Mouse (Mus musculus) embryonic facial prominence, embryonic 13.5 days (tissue): ENCODE results near the gene Rad23a. TPM values are rescaled to one million over a fixed set of nuclear protein-coding genes. Genes with fewer than 3 reads are reported as not detected.

ENCODE experiments used
- ATAC-seq: fragments of 200-750 bp; cut with Nextera tagmentation; 2 replicates; pipeline ENCODE4 v1.8.0; 2017; ENCODE audit warnings: low read depth; ENCODE audit not compliant: insufficient number of reproducible peaks, insufficient read depth, low FRiP score, low TSS enrichment
- H3K27ac ChIP-seq: fragments of 300-500 bp; sonication (generic); 2 replicates; pipeline ENCODE4 v1.5.1; 2015; ENCODE audit warnings: moderate library complexity, mild to moderate bottlenecking, inconsistent platforms
- H3K27me3 ChIP-seq: fragments of 300-500 bp; sonication (generic); 2 replicates; pipeline ENCODE4 v1.6.1; 2015; ENCODE audit warnings: mild to moderate bottlenecking, inconsistent platforms
- H3K36me3 ChIP-seq: fragments of 300-500 bp; sonication (generic); 2 replicates; pipeline ENCODE4 v1.6.1; 2015; ENCODE audit warnings: mild to moderate bottlenecking, inconsistent platforms
- H3K4me1 ChIP-seq: fragments of 300-500 bp; sonication (generic); 2 replicates; pipeline ENCODE4 v1.6.1; 2015; ENCODE audit warnings: inconsistent platforms
- H3K4me2 ChIP-seq: fragments of 300-500 bp; sonication (generic); 2 replicates; pipeline ENCODE4 v1.6.1; 2015; ENCODE audit warnings: moderate library complexity, mild to moderate bottlenecking, inconsistent platforms
- H3K4me3 ChIP-seq: fragments of 300-500 bp; sonication (generic); 2 replicates; pipeline ENCODE4 v1.5.1; 2015; ENCODE audit warnings: mild to moderate bottlenecking, inconsistent platforms
- H3K9ac ChIP-seq: fragments of 300-500 bp; sonication (generic); 2 replicates; pipeline ENCODE4 v1.6.1; 2015; ENCODE audit warnings: mild to moderate bottlenecking, inconsistent platforms
- H3K9me3 ChIP-seq: fragments of 300-500 bp; sonication (generic); 2 replicates; pipeline ENCODE4 v1.6.1; 2016; ENCODE audit warnings: inconsistent platforms
- WGBS: fragments of 180-500 bp; shearing (Covaris S2); methylation state at CpG from one replicate; pipeline ENCODE4 v1.1.7; 2015; ENCODE audit warnings: mixed read lengths; 5-methylcytosine and 5-hydroxymethylcytosine counted together
- polyA plus RNA-seq: library from polyadenylated mRNA; unstranded; fragments of >200 nt; fragmentation: Nextera tagmentation; extraction: Ambion mirVana; gene quantifications from 2 replicates; pipeline ENCODE4 v1.2.1, GENCODE M21; 2015

Gene Rad23a
- polyA plus RNA-seq: 97.1 and 100 TPM in 2 replicates

DNA sequence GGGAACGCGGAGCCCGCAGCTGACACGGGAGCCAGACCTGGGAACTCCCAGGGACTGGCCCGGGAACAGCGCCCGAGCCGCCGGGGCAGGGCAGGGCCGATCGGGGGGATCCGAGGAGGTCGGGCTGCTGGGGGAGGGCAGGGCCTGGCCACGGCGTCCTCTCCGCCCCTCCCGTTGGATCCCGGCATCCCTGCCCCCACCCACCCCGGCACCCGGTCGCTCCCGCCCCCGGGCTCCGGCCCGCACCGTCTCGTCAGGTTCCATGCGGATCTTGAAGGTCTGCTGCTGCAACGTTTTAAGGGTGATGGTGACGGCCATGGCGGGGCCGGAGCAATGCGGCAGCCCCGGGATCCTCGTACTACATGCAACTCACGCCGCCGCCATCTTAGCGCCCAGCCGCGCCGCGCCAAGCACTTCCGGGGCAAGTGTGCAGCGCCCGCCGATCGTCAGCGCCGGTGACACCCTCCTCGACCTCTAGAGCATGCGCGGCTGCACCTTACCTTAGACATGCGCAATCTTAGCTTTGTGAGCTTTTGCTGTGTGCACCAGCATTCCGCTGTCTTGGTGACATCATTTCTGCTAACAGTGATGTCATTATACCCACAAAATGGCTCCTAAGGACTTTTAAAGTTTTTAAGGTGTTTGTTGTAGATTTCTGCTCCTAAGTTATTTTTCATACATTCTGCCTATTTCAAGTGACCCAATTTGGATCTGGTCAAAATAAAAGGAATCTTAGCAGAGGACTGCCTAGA lies at the start of gene Rad23a:
Gene Rad23a (minus strand): TSS at position 418 of the 752 bp plus-strand sequence.
- peaks cover 62% of the 10 kb centered on the region for H3K4me1 ChIP-seq
- WGBS: under 1% methylated on average over 40 of the region's 55 CpGs

GRCm38 (mm10) chr8:84889141-84889540 lies 48.7 kb upstream of the Rad23a start:
- Histone ChIP-seq H3K4me1 (peaks cover 10% of the 10 kb centered on the region), H3K4me2 (no peak overlapping the region), H3K27me3 (no peaks in the 10 kb centered on the region), H3K27ac (no peak overlapping the region), H3K4me3 (no peak overlapping the region), H3K9ac (no peak overlapping the region), H3K36me3 (peaks cover 58% of the 10 kb centered on the region), H3K9me3 (no peaks in the 10 kb centered on the region)
- 89% methylated on average over 1 of the region's 1 CpGs for WGBS
- no peak for ATAC-seq

More for the DNA sequence above, at the start of gene Rad23a:
- Histone ChIP-seq H3K36me3 (peaks cover 82% of the 10 kb centered on the region), H3K27me3 (no peaks in the 10 kb centered on the region), H3K27ac (peak within 1 kb of the TSS; percentile 90), H3K9me3 (no peaks in the 10 kb centered on the region), H3K4me2 (peak within 1 kb of the TSS; percentile 67), H3K4me3 (peak within 1 kb of the TSS; percentile 89), H3K9ac (peak within 1 kb of the TSS; percentile 90)
- ATAC-seq: peak; percentile 92

- Histone ChIP-seq H3K9ac (no peak overlapping the region), H3K4me1 (peaks cover 10% of the 10 kb centered on the region), H3K4me2 (no peak overlapping the region), H3K9me3 (no peaks in the 10 kb centered on the region), H3K36me3 (peaks cover 61% of the 10 kb centered on the region), H3K4me3 (no peak overlapping the region), H3K27me3 (no peaks in the 10 kb centered on the region), H3K27ac (no peak overlapping the region)
- 95% methylated on average over 3 of the region's 3 CpGs for WGBS
- ATAC-seq: no peak
Observed at GRCm38 (mm10) chr8:84888280-84888679, 47.8 kb upstream of the Rad23a start.

DNA sequence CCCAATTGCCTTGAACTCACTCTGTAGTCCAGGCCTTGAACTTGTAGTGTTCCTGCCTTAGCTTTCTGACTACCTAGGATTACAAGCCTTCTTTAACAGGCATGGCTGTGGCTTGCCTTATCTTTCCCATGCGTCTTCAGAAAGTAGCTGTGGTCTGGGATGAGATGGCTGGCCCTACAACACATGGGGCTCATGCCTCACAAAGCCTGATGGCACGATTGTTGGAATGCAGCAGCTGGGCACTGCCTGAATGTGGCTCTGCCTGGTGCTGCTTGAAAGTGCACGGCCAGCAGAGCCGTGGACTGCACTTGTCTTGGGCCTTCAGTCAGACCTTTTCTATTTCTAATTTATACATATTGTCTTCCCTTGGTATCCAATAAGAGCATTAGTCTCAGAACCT lies 44.3 kb upstream of the Rad23a start:
- Histone ChIP-seq H3K27me3 (no peaks in the 10 kb centered on the region), H3K4me3 (no peak overlapping the region), H3K27ac (no peak overlapping the region), H3K9me3 (no peaks in the 10 kb centered on the region), H3K36me3 (peaks cover 43% of the 10 kb centered on the region), H3K4me2 (no peak overlapping the region), H3K4me1 (no peaks in the 10 kb centered on the region), H3K9ac (no peak overlapping the region)
- no peak for ATAC-seq
- WGBS: 85% methylated on average over 4 of the region's 4 CpGs

GRCm38 (mm10) chr8:84878915-84879314 lies 38.5 kb upstream of the Rad23a start:
- Histone ChIP-seq H3K27me3 (no peaks in the 10 kb centered on the region), H3K4me1 (no peaks in the 10 kb centered on the region), H3K27ac (no peak overlapping the region), H3K4me2 (no peak overlapping the region), H3K36me3 (0 out of 2 replicates have a peak, but pooled peaks cover 3% of the 10 kb centered on the region), H3K9ac (no peak overlapping the region), H3K4me3 (no peak overlapping the region), H3K9me3 (no peaks in the 10 kb centered on the region)
- ATAC-seq: no peak
- 92% methylated on average over 1 of the region's 1 CpGs for WGBS

DNA sequence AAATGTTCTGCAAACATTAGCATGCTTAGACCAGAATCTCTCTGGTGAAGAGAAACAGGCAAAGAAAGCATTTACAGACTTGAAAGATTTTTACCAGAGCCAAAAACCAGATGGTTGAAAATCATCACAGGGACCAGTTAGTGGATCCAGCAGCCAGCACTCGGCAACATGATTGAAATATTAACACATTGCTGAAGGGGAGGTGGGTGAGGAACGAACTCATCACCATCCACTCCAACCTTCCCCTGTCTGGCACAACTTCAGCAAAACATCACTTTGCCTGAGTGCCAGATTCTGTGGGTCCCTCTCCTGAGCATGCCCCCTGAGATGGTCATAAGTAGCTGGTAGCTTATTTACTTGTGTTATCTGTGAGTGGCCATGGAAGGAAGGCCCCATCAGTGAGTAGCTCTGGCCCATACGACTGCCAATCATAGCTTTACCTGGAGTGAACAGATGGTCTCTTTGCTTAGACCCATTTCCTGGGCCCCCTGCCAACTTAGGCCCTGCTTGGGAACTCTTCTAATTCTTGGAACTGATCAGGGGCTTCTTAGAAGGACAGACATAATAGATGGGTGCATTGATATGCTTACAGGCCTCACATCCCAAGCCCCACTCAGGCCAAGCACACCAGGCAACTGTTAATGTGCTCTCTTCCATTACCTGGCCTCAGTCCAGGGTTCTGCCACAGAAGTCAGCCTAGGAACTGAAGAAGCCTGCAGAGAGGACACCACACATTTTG lies 37.0 kb upstream of the Rad23a start:
- Histone ChIP-seq H3K9me3 (no peaks in the 10 kb centered on the region), H3K4me1 (peaks cover 7% of the 10 kb centered on the region), H3K9ac (no peak overlapping the region), H3K36me3 (no peaks in the 10 kb centered on the region), H3K27me3 (no peaks in the 10 kb centered on the region), H3K4me3 (no peak overlapping the region), H3K4me2 (no peak overlapping the region), H3K27ac (no peak overlapping the region)
- WGBS: 78% methylated on average over 3 of the region's 3 CpGs
- ATAC-seq: no peak

DNA sequence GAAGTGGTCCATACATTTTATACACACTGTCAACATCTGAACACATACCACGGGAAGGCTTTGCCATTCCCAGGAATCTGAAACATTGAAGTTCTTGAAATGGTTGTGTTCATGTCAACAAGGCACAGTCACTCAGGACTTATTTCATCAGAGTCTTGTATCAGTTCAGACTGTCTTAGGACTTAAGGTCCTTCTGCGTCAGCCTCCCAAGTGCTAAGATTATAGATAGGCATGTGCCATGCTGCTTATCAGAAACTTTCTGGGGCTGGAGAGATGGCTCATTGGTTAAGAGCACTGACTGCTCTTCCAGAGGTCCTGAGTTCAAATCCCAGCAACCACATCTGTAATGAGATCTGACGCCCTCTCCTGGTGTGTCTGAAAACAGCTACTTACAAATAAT lies 33.9 kb upstream of the Rad23a start:
- no peaks in the 10 kb centered on the region for H3K9me3 ChIP-seq

DNA sequence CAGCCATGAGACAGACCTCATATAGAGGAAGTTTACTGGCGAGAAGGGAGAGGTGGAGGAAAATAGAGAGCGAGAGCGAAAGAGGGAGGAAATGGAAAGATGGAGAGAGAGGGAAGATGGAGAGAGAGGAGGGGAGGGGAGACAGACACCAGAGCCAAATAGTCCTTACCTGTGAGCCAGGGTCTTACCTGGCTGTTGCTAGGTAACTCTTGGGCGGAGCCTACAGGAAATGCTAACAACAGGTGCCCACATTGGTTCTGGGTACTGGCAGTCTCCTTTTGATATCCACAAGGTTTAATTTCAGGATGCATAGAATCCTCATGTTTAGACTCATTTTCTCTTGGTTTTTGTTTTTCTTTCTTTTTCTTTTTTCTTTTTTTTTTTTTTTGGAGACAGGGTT lies 32.6 kb upstream of the Rad23a start:
- no peak for ATAC-seq
- H3K36me3 ChIP-seq: peaks cover 18% of the 10 kb centered on the region
- WGBS: 62% methylated on average over 4 of the region's 4 CpGs
- H3K4me1 ChIP-seq: peaks cover 16% of the 10 kb centered on the region
- H3K27ac ChIP-seq: no peak overlapping the region
- no peaks in the 10 kb centered on the region for H3K27me3 ChIP-seq
- peak overlapping the region; percentile 74 for H3K9ac ChIP-seq
- H3K9me3 ChIP-seq: no peaks in the 10 kb centered on the region
- H3K4me2 ChIP-seq: peak overlapping the region; percentile 96
- H3K4me3 ChIP-seq: peak overlapping the region; percentile 54

More for the DNA sequence above, 33.9 kb upstream of the Rad23a start:
- Histone ChIP-seq H3K4me1 (peaks cover 16% of the 10 kb centered on the region), H3K36me3 (peaks cover 5% of the 10 kb centered on the region), H3K9ac (no peak overlapping the region), H3K27ac (no peak overlapping the region), H3K4me3 (no peak overlapping the region), H3K4me2 (no peak overlapping the region), H3K27me3 (no peaks in the 10 kb centered on the region)
- no peak for ATAC-seq
- 93% methylated on average over 3 of the region's 3 CpGs for WGBS

- ATAC-seq: peak; percentile 59
- peak overlapping the region; percentile 54 for H3K4me3 ChIP-seq
Observed at GRCm38 (mm10) chr8:84872309-84872965, 32.0 kb upstream of the Rad23a start.

GRCm38 (mm10) chr8:84871376-84872308 lies 31.2 kb upstream of the Rad23a start, which contains the start of gene Syce2:
Gene Syce2 (plus strand): TSS chr8:84872111.
- H3K27me3 ChIP-seq: no peaks in the 10 kb centered on the region

More at GRCm38 (mm10) chr8:84872309-84872965, 32.0 kb upstream of the Rad23a start:
- 4% methylated on average over 54 of the region's 54 CpGs for WGBS
- Histone ChIP-seq H3K4me2 (peak overlapping the region; percentile 96), H3K9me3 (no peaks in the 10 kb centered on the region), H3K9ac (peak overlapping the region; percentile 74), H3K4me1 (peaks cover 16% of the 10 kb centered on the region), H3K27ac (no peak overlapping the region), H3K27me3 (no peaks in the 10 kb centered on the region), H3K36me3 (peaks cover 24% of the 10 kb centered on the region)

More at GRCm38 (mm10) chr8:84871376-84872308, 31.2 kb upstream of the Rad23a start, which contains the start of gene Syce2:
- 13% methylated on average over 45 of the region's 46 CpGs for WGBS
- Histone ChIP-seq H3K27ac (peak within 1 kb of the TSS; percentile 8; the same call in 1 of the 2 replicates), H3K9ac (peak within 1 kb of the TSS; percentile 74), H3K4me3 (peak within 1 kb of the TSS; percentile 54), H3K36me3 (peaks cover 32% of the 10 kb centered on the region), H3K4me2 (peak within 1 kb of the TSS; percentile 96), H3K4me1 (peaks cover 16% of the 10 kb centered on the region), H3K9me3 (no peaks in the 10 kb centered on the region)
- peak; percentile 32 for ATAC-seq
